Mouse (Mus musculus) brain, adult 10 weeks (tissue): ENCODE data around the gene Noc3l. TPM values are rescaled to one million over a fixed set of nuclear protein-coding genes. Genes with fewer than 3 reads are reported as not detected.

Source experiments
- polyA plus RNA-seq: library from polyadenylated mRNA; stranded (reverse); fragments of 350-450 nt; fragmentation: Illumina TruSeq; extraction: RNeasy Lipid Tissue Mini Kit (QIAGEN cat#74804); gene quantifications from one replicate; pipeline ENCODE4 v1.2.3, GENCODE M21; 2015; ENCODE audit warnings: low read depth, low replicate concordance

Gene Noc3l
- polyA plus RNA-seq: 8.9 TPM

GRCm38 (mm10) chr19:38818766-38819426 is at the start of gene Noc3l:
Noc3l (minus strand) TSS chr19:38819237.

GRCm38 (mm10) chr19:38836438-38837170 is 17.6 kb upstream of the Noc3l start, which contains the start of gene Tbc1d12:
Tbc1d12 (plus strand) TSS chr19:38836579.

Other genes with a start within 250 kb of the Noc3l start
- 10.3 TPM for gene Tbc1d12, start 17.3 kb upstream of the Noc3l start, polyA plus RNA-seq
- 1.2 TPM for gene Hells, start 111.7 kb upstream of the Noc3l start, polyA plus RNA-seq
- not detected for gene Cyp2c55, start 187.8 kb upstream of the Noc3l start, polyA plus RNA-seq
- gene Cyp2c65, start 241.8 kb upstream of the Noc3l start, polyA plus RNA-seq: not detected